Mouse (Mus musculus): ENCODE measurements around the gene Tenm2. TPM values are rescaled to one million over a fixed set of nuclear protein-coding genes. Genes with fewer than 3 reads are reported as not detected.

Gene Tenm2
- polyA plus RNA-seq, 1 experiment = not detected

DNA sequence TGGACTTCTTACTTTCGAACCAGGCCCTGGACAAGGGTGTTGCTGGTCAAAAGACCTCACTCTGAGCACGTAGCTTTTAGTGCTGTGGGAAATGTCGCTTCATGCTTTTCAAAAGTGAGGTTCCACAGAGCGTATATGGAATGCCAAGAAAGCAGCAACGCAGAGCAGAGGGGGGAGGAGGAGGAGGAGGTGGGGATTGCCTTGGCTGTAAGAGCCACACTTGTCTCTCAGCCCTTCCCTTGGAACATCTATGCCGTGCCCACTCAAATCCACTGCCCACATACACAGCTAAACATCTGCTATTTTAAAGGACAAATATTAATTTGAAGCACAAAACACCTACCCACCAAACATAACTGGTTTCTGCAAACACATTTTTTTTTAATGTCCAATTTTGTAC is 544.9 kb downstream of the Tenm2 start:
- H3K4me3 ChIP-seq (ENCODE audit: insufficient read depth, low read length) = no peak overlapping the region
- TF ChIP-seq POLR2A (IDR thresholded peaks at IDR 0.05; ENCODE audit: borderline replicate concordance, low read depth, low read length) = no peak
- no peak for TF ChIP-seq CTCF (IDR thresholded peaks at IDR 0.05; ENCODE audit: low read depth, low read length)

DNA sequence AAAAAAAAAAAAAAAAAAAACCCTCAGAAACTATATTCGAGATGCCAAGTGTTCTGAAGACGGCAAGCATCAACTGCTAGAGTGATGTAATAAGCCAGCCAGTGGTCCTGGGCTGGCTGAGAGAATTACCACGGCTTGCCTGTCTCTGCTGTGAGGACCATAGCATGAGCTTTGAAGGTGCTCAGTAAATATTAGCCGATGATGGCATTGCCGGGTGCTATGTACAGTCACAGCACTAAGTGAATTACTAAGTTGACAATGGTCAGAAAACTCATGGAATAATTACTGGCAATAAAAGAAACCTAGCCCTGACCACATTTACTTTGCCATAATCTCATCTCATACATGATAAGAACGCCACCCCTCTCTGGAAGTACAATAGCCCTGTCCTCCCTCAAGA is 549.5 kb downstream of the Tenm2 start:
- TF ChIP-seq POLR2A (IDR thresholded peaks at IDR 0.05; ENCODE audit: borderline replicate concordance, low read depth, low read length) (no peak), CTCF (IDR thresholded peaks at IDR 0.05; ENCODE audit: low read depth, low read length) (no peak)
- Histone ChIP-seq H3K4me1 (ENCODE audit: control insufficient read depth, insufficient read depth, low read length) (no peaks in the 10 kb centered on the region), H3K27ac (ENCODE audit: insufficient read depth, low read depth, low read length) (no peak overlapping the region), H3K4me3 (ENCODE audit: insufficient read depth, low read length) (no peak overlapping the region)

More for the DNA sequence above, 544.9 kb downstream of the Tenm2 start:
- no peak overlapping the region for H3K27ac ChIP-seq (ENCODE audit: insufficient read depth, low read depth, low read length)
- no peaks in the 10 kb centered on the region for H3K4me1 ChIP-seq (ENCODE audit: control insufficient read depth, insufficient read depth, low read length)

DNA sequence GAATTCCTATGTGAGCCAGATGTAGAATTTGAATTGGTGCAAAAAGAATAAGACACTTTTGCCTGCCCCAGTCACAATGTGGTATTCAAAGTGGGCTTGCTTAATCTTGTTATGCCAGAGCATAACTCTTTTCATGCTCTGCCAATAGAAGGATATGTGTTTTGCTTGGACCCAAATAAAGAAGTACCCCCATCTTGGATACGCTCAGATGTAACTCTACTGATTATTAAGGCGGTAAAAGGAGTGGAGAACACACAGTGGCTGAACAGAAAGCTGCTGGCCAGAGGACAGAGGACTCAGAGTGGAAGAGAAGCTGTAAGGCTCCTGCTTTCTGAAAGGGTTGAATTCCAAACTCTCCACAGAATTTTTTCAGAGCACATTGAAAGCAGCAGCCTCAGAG is 556.4 kb downstream of the Tenm2 start:
- Histone ChIP-seq H3K4me3 (ENCODE audit: insufficient read depth, low read length) (no peak overlapping the region), H3K27ac (ENCODE audit: insufficient read depth, low read depth, low read length) (no peak overlapping the region), H3K4me1 (ENCODE audit: control insufficient read depth, insufficient read depth, low read length) (no peaks in the 10 kb centered on the region)
- TF ChIP-seq POLR2A (IDR thresholded peaks at IDR 0.05; ENCODE audit: borderline replicate concordance, low read depth, low read length) (no peak), CTCF (IDR thresholded peaks at IDR 0.05; ENCODE audit: low read depth, low read length) (no peak)

DNA sequence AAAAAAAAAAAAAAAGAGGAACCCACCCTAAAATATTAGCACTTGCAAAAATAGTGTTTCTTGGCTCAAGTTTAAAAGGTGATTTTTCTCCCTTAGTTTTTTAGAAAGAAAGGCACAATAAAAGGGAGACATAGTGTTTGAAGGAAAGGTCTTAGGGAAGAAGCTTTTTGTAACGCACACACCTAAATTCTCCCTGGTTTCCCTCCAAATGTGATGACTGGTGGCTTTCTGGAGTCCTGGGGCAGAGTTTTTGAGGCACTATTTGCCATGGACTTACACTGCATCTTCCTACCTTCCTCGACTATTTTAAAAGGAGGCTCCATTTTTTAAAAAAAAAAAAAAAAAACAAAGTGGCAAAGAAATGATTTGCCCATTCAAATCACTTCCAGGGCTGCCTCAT is 557.2 kb downstream of the Tenm2 start:
- H3K27ac ChIP-seq (ENCODE audit: insufficient read depth, low read depth, low read length) = no peak overlapping the region
- no peaks in the 10 kb centered on the region for H3K4me1 ChIP-seq (ENCODE audit: control insufficient read depth, insufficient read depth, low read length)
- no peak overlapping the region for H3K4me3 ChIP-seq (ENCODE audit: insufficient read depth, low read length)
- TF ChIP-seq CTCF (IDR thresholded peaks at IDR 0.05; ENCODE audit: low read depth, low read length) (no peak), POLR2A (IDR thresholded peaks at IDR 0.05; ENCODE audit: borderline replicate concordance, low read depth, low read length) (no peak)

DNA sequence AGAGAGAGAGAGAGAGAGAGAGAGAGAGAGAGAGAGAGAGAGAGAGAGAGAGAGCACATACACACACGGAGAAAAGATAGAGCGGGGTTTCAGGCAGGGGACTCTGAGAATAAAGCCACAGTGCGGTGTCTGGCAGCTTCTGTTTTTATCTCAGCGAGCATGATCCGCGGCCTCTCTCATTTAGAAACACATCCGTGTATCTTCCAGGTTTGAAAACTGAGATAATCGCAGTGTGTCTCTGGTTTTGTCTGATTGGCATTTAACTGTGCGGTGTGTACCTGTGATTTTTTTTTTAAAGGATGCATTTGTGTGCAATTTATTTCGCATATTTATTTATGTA is 557.7 kb downstream of the Tenm2 start:
- no peak overlapping the region for H3K27ac ChIP-seq (ENCODE audit: insufficient read depth, low read depth, low read length)
- no peaks in the 10 kb centered on the region for H3K4me1 ChIP-seq (ENCODE audit: control insufficient read depth, insufficient read depth, low read length)
- TF ChIP-seq CTCF (IDR thresholded peaks at IDR 0.05; ENCODE audit: low read depth, low read length) (no peak), POLR2A (IDR thresholded peaks at IDR 0.05; ENCODE audit: borderline replicate concordance, low read depth, low read length) (no peak)
- peak overlapping the region; percentile 36 for H3K4me3 ChIP-seq (ENCODE audit: insufficient read depth, low read length)

DNA sequence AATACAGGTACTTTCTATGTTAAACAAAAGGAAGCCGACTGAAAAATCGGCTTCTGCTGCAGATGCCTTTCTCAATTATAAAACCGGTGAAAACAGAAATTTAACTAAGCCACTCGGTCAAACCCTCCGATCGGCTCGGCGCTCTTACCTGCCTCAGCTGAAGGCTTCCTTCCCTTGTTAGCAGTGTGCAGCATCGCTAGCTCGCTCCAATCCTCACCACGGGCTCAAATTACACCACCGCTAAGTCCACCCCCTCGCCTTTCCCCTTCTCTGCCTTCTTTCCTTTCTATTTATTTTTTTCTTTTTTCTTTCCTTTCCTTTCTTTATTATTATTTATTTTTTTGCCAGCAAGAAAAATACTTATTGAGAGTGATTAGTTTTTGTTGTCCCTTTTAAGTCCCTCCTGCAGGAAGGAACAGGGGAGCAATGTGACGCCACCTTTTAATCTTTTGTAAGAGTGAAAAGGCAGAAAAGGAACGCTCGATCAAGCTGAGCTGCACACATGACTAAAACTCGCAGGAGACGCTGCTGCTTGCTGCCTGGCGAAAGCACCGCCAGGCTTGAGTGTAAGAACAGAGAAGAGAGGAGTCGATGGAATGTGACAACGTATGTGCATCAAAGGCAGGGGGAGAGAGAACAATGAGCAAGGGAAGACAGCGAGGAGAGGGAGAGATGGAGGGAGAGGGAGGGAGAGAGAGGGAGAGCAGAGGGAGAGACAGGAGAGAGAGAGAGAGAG is 558.3 kb downstream of the Tenm2 start:
- Histone ChIP-seq H3K27ac (ENCODE audit: insufficient read depth, low read depth, low read length) (no peak overlapping the region), H3K4me1 (ENCODE audit: control insufficient read depth, insufficient read depth, low read length) (no peaks in the 10 kb centered on the region), H3K4me3 (ENCODE audit: insufficient read depth, low read length) (peak overlapping the region; percentile 36)
- TF ChIP-seq CTCF (IDR thresholded peaks at IDR 0.05; ENCODE audit: low read depth, low read length) (no peak), POLR2A (IDR thresholded peaks at IDR 0.05; ENCODE audit: borderline replicate concordance, low read depth, low read length) (no peak)

DNA sequence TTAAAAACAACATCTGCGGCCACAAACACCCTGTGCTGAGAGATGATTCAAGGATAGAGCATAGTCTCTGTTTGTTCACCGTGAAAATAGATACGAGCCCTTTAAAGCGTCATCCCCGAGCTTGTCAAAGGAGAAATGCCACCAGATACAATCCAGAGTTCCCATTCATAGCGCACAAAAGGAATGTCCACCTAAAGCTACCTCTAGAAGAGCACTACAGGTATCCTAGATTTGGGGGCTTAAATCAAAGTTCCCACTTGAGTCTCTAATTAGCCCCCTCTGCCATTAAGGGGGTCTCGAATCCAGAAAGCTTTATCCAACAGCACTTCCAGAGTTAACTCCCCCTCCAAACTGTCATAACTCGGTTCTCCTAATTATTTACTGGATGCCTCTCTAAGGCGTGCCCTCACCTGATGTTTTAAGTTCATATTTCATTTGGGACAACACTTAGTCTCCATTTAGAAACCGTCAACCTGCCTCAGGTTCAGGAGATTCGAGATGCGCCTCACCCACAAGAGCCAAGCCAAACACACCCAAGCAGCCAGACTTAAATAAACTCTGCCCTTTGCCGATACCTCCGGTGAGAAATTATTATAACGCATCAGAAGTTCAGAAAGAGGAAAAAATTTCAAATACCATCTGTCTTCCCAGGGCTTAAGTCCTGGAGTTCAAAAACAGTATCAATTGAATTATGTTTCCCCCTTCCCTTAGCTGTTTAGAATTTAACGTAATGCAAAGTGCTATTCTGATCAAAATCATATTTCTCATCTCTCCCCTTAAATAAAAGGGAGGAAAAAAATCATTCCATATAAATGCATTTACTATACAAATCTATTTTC is 559.1 kb downstream of the Tenm2 start:
- no peak overlapping the region for H3K27ac ChIP-seq (ENCODE audit: insufficient read depth, low read depth, low read length)
- TF ChIP-seq CTCF (IDR thresholded peaks at IDR 0.05; ENCODE audit: low read depth, low read length) (no peak), POLR2A (IDR thresholded peaks at IDR 0.05; ENCODE audit: borderline replicate concordance, low read depth, low read length) (no peak)
- no peaks in the 10 kb centered on the region for H3K4me1 ChIP-seq (ENCODE audit: control insufficient read depth, insufficient read depth, low read length)
- H3K4me3 ChIP-seq (ENCODE audit: insufficient read depth, low read length) = no peak overlapping the region

DNA sequence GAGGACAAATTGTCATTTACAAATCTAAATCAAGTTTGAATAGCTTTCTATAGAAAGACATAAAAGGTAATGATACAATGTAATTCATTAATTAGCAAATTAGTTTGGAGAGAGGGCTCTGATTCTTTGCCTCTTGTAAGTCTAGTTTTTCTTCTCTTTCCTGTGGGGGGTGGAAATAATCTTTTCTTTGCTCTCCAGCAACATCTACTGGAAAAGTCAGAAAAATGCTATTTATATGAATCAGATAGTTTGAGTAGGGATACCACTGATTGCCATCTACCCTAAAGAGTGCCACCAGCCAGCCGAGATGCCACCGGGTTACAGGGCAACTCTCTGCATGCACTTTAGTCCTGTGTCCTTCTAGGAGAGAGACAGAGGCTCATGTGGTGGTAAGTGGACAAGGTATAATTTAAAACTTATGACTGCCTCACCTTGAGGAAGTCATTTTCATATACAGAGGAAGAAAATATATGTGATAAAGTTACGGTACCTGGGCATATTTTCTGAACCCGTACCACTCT is 560.8 kb downstream of the Tenm2 start:
- H3K27ac ChIP-seq (ENCODE audit: insufficient read depth, low read depth, low read length) = no peak overlapping the region
- no peaks in the 10 kb centered on the region for H3K4me1 ChIP-seq (ENCODE audit: control insufficient read depth, insufficient read depth, low read length)
- no peak overlapping the region for H3K4me3 ChIP-seq (ENCODE audit: insufficient read depth, low read length)
- TF ChIP-seq CTCF (IDR thresholded peaks at IDR 0.05; ENCODE audit: low read depth, low read length) (no peak), POLR2A (IDR thresholded peaks at IDR 0.05; ENCODE audit: borderline replicate concordance, low read depth, low read length) (no peak)

DNA sequence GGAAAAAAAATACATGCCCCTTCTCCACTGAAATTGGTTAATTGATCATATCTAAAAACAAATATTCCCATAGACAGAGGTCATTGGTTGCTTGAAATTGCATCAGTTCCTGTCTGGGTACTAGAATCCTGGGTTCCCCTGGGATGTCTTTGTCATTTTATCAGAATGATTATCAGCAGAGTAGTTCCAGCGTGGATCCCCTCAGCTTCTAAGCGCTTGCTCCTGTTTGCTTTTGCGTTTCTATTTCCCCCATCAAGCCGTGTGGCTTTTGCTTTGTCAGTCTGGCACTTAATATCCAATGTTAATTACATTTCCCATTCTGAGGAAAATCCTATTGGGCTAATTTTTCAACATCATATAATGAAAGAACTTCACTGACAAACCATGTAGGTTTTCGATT is 561.6 kb downstream of the Tenm2 start:
- TF ChIP-seq POLR2A (IDR thresholded peaks at IDR 0.05; ENCODE audit: borderline replicate concordance, low read depth, low read length) (no peak), CTCF (IDR thresholded peaks at IDR 0.05; ENCODE audit: low read depth, low read length) (no peak)
- Histone ChIP-seq H3K4me3 (ENCODE audit: insufficient read depth, low read length) (no peak overlapping the region), H3K4me1 (ENCODE audit: control insufficient read depth, insufficient read depth, low read length) (no peaks in the 10 kb centered on the region), H3K27ac (ENCODE audit: insufficient read depth, low read depth, low read length) (no peak overlapping the region)

DNA sequence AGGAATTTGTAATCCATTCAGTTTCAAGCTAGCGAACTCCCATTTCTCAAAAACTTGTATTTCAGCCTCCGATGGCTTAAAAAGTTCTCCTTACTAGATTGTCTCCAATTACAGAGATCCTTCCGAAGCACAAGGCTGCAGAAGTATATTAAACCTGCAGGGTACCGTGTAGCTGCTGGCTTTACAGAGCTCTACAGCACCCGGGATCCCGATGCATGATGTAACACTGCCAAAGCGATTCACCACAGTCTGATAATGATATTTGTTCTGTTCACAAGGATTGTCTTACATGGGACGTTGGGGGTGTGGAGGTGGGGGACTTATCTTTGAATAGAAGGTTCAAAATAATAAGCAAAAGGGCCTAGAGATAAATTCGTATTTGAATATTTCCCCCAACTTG is 564.6 kb downstream of the Tenm2 start:
- TF ChIP-seq POLR2A (IDR thresholded peaks at IDR 0.05; ENCODE audit: borderline replicate concordance, low read depth, low read length) = no peak
- no peak for TF ChIP-seq CTCF (IDR thresholded peaks at IDR 0.05; ENCODE audit: low read depth, low read length)
- no peak overlapping the region for H3K27ac ChIP-seq (ENCODE audit: insufficient read depth, low read depth, low read length)
- no peaks in the 10 kb centered on the region for H3K4me1 ChIP-seq (ENCODE audit: control insufficient read depth, insufficient read depth, low read length)
- H3K4me3 ChIP-seq (ENCODE audit: insufficient read depth, low read length) = no peak overlapping the region

Data from bone marrow macrophage, adult 2 months (primary cell).